Mouse (Mus musculus) CD4-positive naive resting alpha-beta T cell, adult 76 days (primary cell): ENCODE results near the gene Zfp869. TPM values are rescaled to one million over a fixed set of nuclear protein-coding genes. Genes with fewer than 3 reads are reported as not detected.

Source experiments
- total RNA-seq: library from RNA; stranded (reverse); gene quantifications from one replicate; pipeline ENCODE4 v1.2.4, GENCODE M21; 2023

The Zfp869 gene
- 89.3 TPM for total RNA-seq

GRCm38 (mm10) chr8:69710624-69711023 lies at the start of gene Zfp869:
Gene Zfp869 (minus strand): TSS chr8:69710724.

DNA sequence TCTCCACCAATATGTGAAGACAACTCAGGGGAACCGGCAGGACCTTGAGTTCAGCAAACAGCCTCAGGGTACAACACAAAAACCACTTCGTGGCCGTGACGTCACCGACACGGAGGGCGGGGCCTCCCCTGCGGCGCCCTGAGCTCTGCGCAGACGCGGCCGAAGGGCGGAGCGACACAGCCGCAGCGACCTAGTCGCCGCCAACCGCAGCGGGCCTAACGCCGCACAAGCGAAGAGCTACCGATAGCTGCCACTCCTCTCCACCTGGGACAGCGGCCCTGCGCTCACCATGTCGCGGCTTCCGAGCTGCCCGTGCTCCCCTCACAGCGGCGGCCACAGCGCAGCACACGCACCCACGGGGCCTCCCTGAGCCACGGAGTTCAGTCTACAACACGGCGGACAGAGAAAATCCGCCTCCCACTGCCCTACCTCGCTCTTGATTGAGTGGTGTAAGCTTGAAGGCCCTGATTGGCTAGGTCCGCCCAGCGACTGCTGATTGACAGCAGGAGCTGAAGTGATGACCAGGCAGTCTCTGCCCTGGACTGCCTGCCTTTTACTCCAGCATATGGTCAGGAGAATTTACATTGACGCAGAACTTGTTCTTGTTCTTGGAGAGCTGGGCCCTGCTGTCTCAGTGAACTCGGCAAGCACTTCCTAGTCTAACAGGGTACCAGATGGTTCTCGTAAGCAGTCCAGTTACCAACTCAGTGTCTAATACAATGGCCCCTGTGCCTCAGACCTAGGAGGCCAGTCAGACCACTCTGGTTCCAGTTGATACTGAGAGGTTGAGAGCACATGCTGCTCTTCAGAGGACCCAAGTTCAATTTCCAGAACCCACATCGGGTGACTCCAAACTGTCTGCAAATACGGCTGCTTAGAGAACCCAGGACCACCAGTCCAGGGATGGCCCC lies 39.3 kb upstream of the Zfp869 start, which contains the start of gene Zfp963:
Zfp963 (minus strand) TSS at position 427 of the 911 bp plus-strand sequence.

Other genes starting within 250 kb of the Zfp869 start
- gene Gm7697, start 187.7 kb downstream of the Zfp869 start, total RNA-seq: not detected
- gene Zfp868, start 85.2 kb downstream of the Zfp869 start, total RNA-seq: 89.2 TPM
- 0.32 TPM for gene Zfp964, start 56.2 kb downstream of the Zfp869 start, total RNA-seq
- gene Zfp963, start 39.2 kb upstream of the Zfp869 start, total RNA-seq: 5.0 TPM
- gene Gm20422, start 64.2 kb upstream of the Zfp869 start, total RNA-seq: 4.0 TPM
- gene Atp13a1, start 80.4 kb upstream of the Zfp869 start, total RNA-seq: 60.4 TPM
- 43.1 TPM for gene Zfp866, start 80.5 kb upstream of the Zfp869 start, total RNA-seq
- 236 TPM for gene Gmip, start 98.0 kb upstream of the Zfp869 start, total RNA-seq
- 3.3 TPM for gene Lpar2, start 111.7 kb upstream of the Zfp869 start, total RNA-seq
- gene Pbx4, start 121.8 kb upstream of the Zfp869 start, total RNA-seq: 3.8 TPM
- not detected for gene Cilp2, start 177.0 kb upstream of the Zfp869 start, total RNA-seq
- gene Tssk6, start 191.5 kb upstream of the Zfp869 start, total RNA-seq: 0.44 TPM
- 46.0 TPM for gene Ndufa13, start 191.8 kb upstream of the Zfp869 start, total RNA-seq
- gene Yjefn3, start 192.0 kb upstream of the Zfp869 start, total RNA-seq: 1.1 TPM